Mouse (Mus musculus) testis, adult 2 months (tissue): ENCODE measurements around the gene Gm20388. TPM values are rescaled to one million over a fixed set of nuclear protein-coding genes. Genes with fewer than 3 reads are reported as not detected.

ENCODE experiments used
- H3K27ac ChIP-seq: fragments of 200-500 bp; 2 replicates; pipeline ENCODE4 v1.5.1; 2012; ENCODE audit warnings: low read depth, low read length; ENCODE audit not compliant: control insufficient read depth, insufficient read depth
- H3K27me3 ChIP-seq: fragments of 200-500 bp; 2 replicates; pipeline ENCODE4 v1.6.1; 2012; ENCODE audit warnings: mild to moderate bottlenecking, low read length, moderate library complexity; ENCODE audit not compliant: control insufficient read depth, insufficient read depth
- H3K36me3 ChIP-seq: fragments of 200-500 bp; 2 replicates; pipeline ENCODE4 v1.6.1; 2012; ENCODE audit warnings: mild to moderate bottlenecking, low read length; ENCODE audit not compliant: control insufficient read depth, insufficient read depth
- H3K4me1 ChIP-seq: fragments of 200-500 bp; 2 replicates; pipeline ENCODE4 v1.6.1; 2012; ENCODE audit warnings: low read length; ENCODE audit not compliant: control insufficient read depth, insufficient read depth
- H3K4me3 ChIP-seq: fragments of 200-500 bp; 2 replicates; pipeline ENCODE4 v1.5.1; 2012; ENCODE audit warnings: low read depth, mild to moderate bottlenecking, low read length, moderate library complexity, mixed read lengths; ENCODE audit not compliant: control insufficient read depth
- CTCF ChIP-seq: fragments of 200-500 bp; IDR thresholded peaks from 2 replicates; pipeline ENCODE4 v1.5.1; 2012; ENCODE audit warnings: low read depth, mild to moderate bottlenecking, inconsistent platforms, low read length, moderate library complexity; ENCODE audit not compliant: control insufficient read depth, insufficient read depth, insufficient replicate concordance
- POLR2A ChIP-seq: fragments of 200-500 bp; IDR thresholded peaks from 2 replicates; pipeline ENCODE4 v1.6.1; 2012; ENCODE audit warnings: low read depth, mild to moderate bottlenecking, inconsistent platforms, low read length, moderate library complexity; ENCODE audit not compliant: control insufficient read depth
- polyA plus RNA-seq: library from polyadenylated mRNA; depleted of rRNA; stranded (reverse); fragments of >200 nt; gene quantifications from 2 replicates; pipeline ENCODE4 v1.2.3, GENCODE M21; 2012

The Gm20388 gene
- polyA plus RNA-seq, 1 experiment: 5.6 TPM

DNA sequence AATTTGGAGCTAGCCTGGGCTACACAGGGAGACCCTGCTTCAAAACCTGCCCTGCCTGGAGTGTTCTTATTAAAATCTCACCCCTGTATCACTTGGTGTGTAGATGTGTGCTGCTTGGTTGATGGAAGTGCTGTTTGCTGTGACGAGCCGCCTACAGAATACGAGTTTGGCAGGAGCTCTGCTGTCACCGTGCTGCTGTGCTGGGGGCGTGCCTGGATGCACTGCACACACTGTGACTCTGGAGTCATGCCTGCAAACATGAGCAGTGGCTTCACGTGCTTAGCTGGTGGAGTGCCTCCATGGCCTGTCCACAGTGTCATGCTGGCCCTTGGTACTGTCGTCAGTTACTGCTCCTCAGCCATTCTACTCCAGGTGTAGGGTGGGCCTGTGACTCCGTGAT lies 2148.3 kb downstream of the Gm20388 start:
- TF ChIP-seq POLR2A (no peak), CTCF (no peak)
- Histone ChIP-seq H3K27ac (no peak overlapping the region), H3K36me3 (no peaks in the 10 kb centered on the region), H3K27me3 (no peaks in the 10 kb centered on the region), H3K4me1 (no peaks in the 10 kb centered on the region), H3K4me3 (no peak overlapping the region)

GRCm38 (mm10) chr8:122062508-122063223 lies 2152.0 kb downstream of the Gm20388 start:
- TF ChIP-seq POLR2A: no peak
- no peak overlapping the region for H3K27ac ChIP-seq
- H3K27me3 ChIP-seq: no peaks in the 10 kb centered on the region
- H3K4me3 ChIP-seq: no peak overlapping the region
- H3K36me3 ChIP-seq: no peaks in the 10 kb centered on the region
- H3K4me1 ChIP-seq: no peaks in the 10 kb centered on the region

DNA sequence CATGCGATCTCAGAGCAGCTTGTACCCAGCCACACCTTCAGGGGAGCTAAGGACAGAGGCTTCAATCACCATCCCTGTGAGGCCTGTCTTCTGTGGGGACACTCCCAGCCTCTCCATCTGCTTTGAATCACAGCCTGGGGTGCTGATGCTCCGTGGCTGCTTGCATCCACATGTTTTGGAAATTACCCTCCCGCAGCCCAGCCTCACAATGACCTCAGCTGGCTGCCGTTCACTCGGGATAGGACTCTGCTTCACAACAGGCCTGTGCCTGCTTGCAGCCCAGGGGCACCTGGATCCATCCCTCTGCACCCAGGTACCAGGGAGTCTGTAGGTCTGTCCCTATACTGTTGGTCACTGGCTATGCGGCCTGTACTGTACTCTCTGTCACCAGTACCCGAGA lies 2153.7 kb downstream of the Gm20388 start:
- H3K27ac ChIP-seq: no peak overlapping the region
- H3K27me3 ChIP-seq: no peaks in the 10 kb centered on the region
- no peak overlapping the region for H3K4me3 ChIP-seq
- H3K4me1 ChIP-seq: no peaks in the 10 kb centered on the region
- no peak for TF ChIP-seq CTCF
- TF ChIP-seq POLR2A: no peak
- no peaks in the 10 kb centered on the region for H3K36me3 ChIP-seq

DNA sequence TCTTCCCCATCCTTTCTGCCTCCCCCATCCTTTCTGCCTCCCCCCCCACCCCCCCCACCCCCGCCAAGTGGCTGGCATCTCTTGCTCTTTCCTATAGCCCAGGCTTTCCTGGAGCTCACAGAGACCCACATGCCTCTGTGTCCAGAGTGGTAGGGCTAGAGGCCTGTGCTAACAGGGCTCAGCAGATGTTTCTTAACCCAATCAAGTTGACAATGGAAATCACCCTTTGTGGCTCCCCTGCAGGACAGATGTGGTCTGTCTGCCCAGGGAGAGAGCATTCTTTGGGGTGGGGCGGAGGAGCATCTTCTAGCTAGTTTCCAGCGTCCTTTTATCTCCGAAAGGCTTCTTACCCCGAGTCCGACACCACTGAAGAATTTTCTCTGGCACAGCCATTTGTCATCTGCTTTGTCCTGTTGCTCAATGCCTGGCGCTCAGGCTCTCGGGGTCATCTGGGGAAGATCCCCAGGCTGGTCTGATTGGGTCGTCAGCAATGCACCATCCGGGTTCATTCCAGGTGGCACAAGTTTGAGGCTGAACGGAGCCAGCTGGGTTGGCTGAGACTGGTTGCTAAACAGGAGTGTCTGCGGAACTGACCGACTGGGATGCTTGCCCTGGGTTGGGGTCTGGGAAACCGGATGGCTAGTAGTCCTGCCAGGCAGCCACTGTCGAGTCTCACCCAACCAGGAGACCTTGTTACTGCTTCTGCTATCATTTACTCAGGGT lies 2157.3 kb downstream of the Gm20388 start:
- TF ChIP-seq POLR2A: no peak
- no peak for TF ChIP-seq CTCF
- H3K4me1 ChIP-seq: no peaks in the 10 kb centered on the region
- H3K27ac ChIP-seq: no peak overlapping the region
- H3K4me3 ChIP-seq: no peak overlapping the region
- H3K27me3 ChIP-seq: no peaks in the 10 kb centered on the region
- H3K36me3 ChIP-seq: no peaks in the 10 kb centered on the region

GRCm38 (mm10) chr8:122068609-122069008 lies 2158.0 kb downstream of the Gm20388 start:
- Histone ChIP-seq H3K36me3 (no peaks in the 10 kb centered on the region), H3K4me3 (no peak overlapping the region), H3K27me3 (no peaks in the 10 kb centered on the region), H3K4me1 (no peaks in the 10 kb centered on the region), H3K27ac (no peak overlapping the region)
- no peak for TF ChIP-seq CTCF
- TF ChIP-seq POLR2A: no peak

DNA sequence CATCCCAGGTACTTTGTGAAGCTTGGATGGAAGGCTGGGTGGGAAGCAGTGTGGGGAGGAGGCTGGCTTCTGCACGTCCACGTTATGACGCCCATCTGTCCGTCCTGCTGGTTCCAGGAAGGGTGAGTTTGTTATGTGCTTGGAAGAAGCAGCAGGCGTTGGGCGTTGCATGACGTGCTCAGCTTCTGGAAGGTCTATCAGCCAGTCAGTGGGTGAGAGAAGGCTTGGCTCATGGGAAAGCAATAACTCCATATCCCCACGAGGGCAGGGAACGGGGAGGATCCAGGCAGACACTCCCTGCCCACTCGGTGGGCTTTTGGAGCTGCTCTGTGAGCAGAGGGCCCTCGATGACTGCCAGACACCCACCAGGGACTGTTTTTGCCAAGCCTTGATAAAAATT lies 2158.6 kb downstream of the Gm20388 start:
- no peak overlapping the region for H3K27ac ChIP-seq
- no peaks in the 10 kb centered on the region for H3K36me3 ChIP-seq
- H3K4me3 ChIP-seq: no peak overlapping the region
- TF ChIP-seq CTCF (no peak), POLR2A (no peak)
- H3K27me3 ChIP-seq: no peaks in the 10 kb centered on the region
- H3K4me1 ChIP-seq: no peaks in the 10 kb centered on the region

DNA sequence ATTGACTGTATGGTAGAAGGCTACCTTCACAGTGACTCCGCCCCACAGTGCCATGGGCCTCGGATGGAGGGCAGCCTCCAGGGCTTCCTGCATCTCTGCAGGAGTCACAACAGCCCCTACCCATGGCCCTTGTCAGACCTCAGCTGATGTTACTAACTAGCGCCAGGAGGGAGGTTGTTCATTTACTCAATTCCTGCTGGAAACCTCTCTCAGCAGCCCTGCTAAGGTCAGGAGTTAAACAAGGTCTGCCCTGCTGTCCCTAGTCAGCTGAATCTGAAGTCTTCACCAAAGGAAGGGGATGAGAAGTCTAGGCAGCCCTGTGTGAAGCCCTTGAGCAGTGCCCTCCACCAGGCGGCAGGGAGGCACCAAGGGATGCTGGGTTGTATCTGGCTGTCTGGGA lies 2160.6 kb downstream of the Gm20388 start:
- no peak overlapping the region for H3K4me3 ChIP-seq
- H3K27me3 ChIP-seq: no peaks in the 10 kb centered on the region
- no peaks in the 10 kb centered on the region for H3K36me3 ChIP-seq
- no peak overlapping the region for H3K27ac ChIP-seq
- no peak for TF ChIP-seq CTCF
- TF ChIP-seq POLR2A: no peak
- no peaks in the 10 kb centered on the region for H3K4me1 ChIP-seq

DNA sequence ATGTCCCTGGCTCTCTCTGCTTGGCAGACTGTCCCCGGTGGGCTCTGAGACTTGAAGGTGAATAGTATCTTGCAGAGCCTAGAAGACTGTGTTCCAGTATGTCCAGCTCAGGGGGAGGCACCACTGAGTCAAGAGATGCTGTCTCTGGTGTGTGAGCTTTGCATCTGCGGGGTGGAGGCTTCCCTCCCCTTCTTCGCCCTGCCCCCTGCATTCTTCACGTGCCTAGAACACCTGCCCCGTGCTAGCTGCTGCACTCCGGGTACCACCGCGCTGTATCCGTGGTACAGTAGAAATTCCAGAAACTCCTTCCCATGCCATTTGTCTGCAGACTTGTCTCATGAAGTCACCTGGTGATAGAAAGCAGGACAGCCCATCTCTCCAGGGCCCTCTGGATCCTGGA lies 2163.3 kb downstream of the Gm20388 start:
- TF ChIP-seq POLR2A: no peak
- TF ChIP-seq CTCF: no peak
- Histone ChIP-seq H3K4me3 (no peak overlapping the region), H3K27me3 (no peaks in the 10 kb centered on the region), H3K4me1 (no peaks in the 10 kb centered on the region), H3K27ac (no peak overlapping the region), H3K36me3 (no peaks in the 10 kb centered on the region)
